Mouse (Mus musculus) activated CD4-positive, CD25-positive, alpha-beta regulatory T cell (primary cell): ENCODE results near the gene Cmc2. TPM values are rescaled to one million over a fixed set of nuclear protein-coding genes. Genes with fewer than 3 reads are reported as not detected.

Source experiments
- polyA plus RNA-seq, 2 experiments: library from polyadenylated mRNA; unstranded; fragments of 100-300 nt; shearing (Covaris generic); gene quantifications; one replicate each; pipeline ENCODE4 v1.2.1; 2017

Cmc2 gene
- polyA plus RNA-seq, result 10 to 100 TPM; 35.8 to 45.0 TPM

DNA sequence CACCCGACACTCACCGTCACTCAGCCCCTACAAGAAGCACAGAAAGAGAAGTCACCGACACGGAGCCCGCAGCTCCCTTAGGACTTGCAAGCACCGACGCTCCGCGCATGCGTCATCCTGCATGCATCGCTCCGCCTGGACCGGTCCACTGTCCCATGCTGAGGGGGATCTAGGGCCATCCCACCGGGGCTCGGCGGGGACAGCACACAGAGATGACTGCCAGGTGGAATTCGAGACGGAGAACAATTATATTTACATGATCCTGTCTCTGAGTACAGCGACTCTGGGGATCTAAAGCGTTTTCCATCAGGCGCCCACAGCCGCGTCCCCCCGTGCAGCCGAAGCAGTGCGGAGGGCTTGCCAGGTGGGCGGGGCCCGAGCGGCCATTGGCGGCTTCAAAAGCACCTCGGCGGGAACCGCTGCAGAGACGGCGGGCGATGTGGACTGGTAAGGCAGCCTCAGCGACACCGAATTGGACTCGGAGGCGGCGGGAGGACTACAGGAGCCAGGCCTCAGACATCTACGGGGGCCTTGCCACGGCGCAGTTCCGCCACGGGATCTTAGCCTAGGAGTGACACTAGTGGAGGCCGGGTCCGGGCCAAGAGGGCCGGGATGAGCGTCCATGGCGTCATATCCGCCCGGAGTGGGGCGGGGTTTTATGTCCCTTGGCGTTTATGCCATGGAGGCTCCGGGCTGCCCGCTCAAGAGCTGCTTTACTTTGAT is at the start of gene Cmc2, which contains the start of gene Cenpn:
Gene Cmc2, minus strand, starts transcription at position 119 of the 723 bp plus-strand sequence.
Gene Cenpn, plus strand, starts transcription at position 394 of the 723 bp plus-strand sequence.

DNA sequence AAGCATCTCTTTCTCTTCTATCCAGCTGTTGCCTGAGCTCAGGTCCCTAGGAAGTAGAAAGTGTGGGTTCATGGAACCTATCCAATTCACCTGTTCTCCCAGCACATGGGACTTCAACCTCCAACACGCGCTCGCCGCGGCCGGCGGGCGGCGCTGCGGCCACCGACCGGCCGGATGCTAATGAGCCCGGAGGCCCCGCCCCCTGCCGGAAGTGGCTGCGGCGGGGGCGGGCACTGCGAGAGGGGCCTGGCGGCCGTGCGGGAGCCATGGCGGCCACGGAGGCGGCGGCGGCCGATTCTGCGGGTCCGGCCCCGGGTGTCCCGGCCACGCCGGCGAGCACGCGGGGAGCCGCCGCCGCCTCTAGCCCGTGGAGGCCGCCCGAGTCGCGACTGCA is 21.9 kb upstream of the Cmc2 start, which contains the start of gene Atmin:
Gene Atmin, plus strand, starts transcription at position 233 of the 394 bp plus-strand sequence.

Other genes starting within 250 kb of the Cmc2 start
- 10 to 100 TPM; 15.1 to 17.2 TPM for gene Cdyl2, start 188.5 kb downstream of the Cmc2 start, polyA plus RNA-seq
- 1 to 10 TPM; 5.0 TPM for gene Cenpn, start 275 bp upstream of the Cmc2 start, polyA plus RNA-seq
- 10 to 100 TPM; 16.3 to 24.4 TPM for gene Atmin, start 21.9 kb upstream of the Cmc2 start, polyA plus RNA-seq
- under 1 TPM; 0.26 to 0.36 TPM for gene 1700030J22Rik, start 57.5 kb upstream of the Cmc2 start, polyA plus RNA-seq
- gene Gcsh, start 72.1 kb upstream of the Cmc2 start, polyA plus RNA-seq, result 10 to 100 TPM; 24.6 to 28.2 TPM
- under 1 TPM in 1 of 2 experiments, not detected in 1; 0.27 TPM for gene Pkd1l2, start 161.0 kb upstream of the Cmc2 start, polyA plus RNA-seq
- not detected for gene Bco1, start 174.4 kb upstream of the Cmc2 start, polyA plus RNA-seq
- gene Gan, start 236.7 kb upstream of the Cmc2 start, polyA plus RNA-seq, result 1 to 10 TPM; 1.6 to 2.0 TPM